26 mouse cellular contexts compared by ENCODE assay signal in genomic region chr2:52602921-52603320, GRCm38 (mm10).
A peak's percentile ranks its signal among the peaks of the same experiment; 100 is the strongest.
DNase-seq lines count a peak whose midpoint lies in the region; ATAC-seq and TF ChIP-seq lines count a peak whose summit lies in the region.
"Had no signal": no experiment of that assay in that cellular context is flagged by ENCODE, and none has a peak within 500 bp of the region (broad histone marks: within the 10 kb centered on the region; RNA-seq: fewer than 3 reads in every experiment).

No protein-coding gene starts in this region.

- TF ChIP-seq EP300 in heart, adult 2 months (IDR thresholded peaks at IDR 0.05; ENCODE audit: insufficient read depth, low read depth, low read length) = no peak

- H3K4me3 ChIP-seq in heart, embryonic 13.5 days = no peak overlapping the region
- H3K4me3 ChIP-seq in heart, adult 2 months = no peak overlapping the region
- H3K4me3 ChIP-seq in liver, embryonic 12.5 days = no peak overlapping the region
- H3K4me3 ChIP-seq in liver, embryonic 11.5 days (ENCODE audit: low read depth, low read length) = no peak overlapping the region
- no peak overlapping the region for H3K4me3 ChIP-seq in liver, embryonic 13.5 days (replicated peaks)
- H3K4me3 ChIP-seq in liver, embryonic 15.5 days (replicated peaks) = no peak overlapping the region
- H3K4me3 ChIP-seq: embryonic facial prominence, embryonic 10.5 days; embryonic facial prominence, embryonic 15.5 days; hindbrain, embryonic 13.5 days; layer of hippocampus, adult 2 months; left cerebral cortex, adult 2 months; limb, embryonic 12.5 days; midbrain, embryonic 10.5 days had no signal

- no peak for TF ChIP-seq CTCF in heart, adult 2 months (IDR thresholded peaks at IDR 0.05)

- H3K4me2 ChIP-seq in heart, embryonic 13.5 days = 0 out of 2 replicates have a peak overlapping the region, but pooled peaks have one; percentile 29
- no peak overlapping the region for H3K4me2 ChIP-seq in liver, embryonic 12.5 days
- H3K4me2 ChIP-seq in liver, embryonic 11.5 days = no peak overlapping the region
- H3K4me2 ChIP-seq in liver, embryonic 13.5 days = no peak overlapping the region
- H3K4me2 ChIP-seq in liver, embryonic 15.5 days = no peak overlapping the region
- H3K4me2 ChIP-seq: embryonic facial prominence, embryonic 15.5 days; hindbrain, embryonic 13.5 days; limb, embryonic 12.5 days had no signal

- WGBS in heart, embryonic 13.5 days = 84% methylated on average over 8 of the region's 8 CpGs
- WGBS in heart, adult 2 months = 72% methylated on average over 8 of the region's 8 CpGs
- 79% methylated on average over 8 of the region's 8 CpGs for WGBS in liver, embryonic 12.5 days (ENCODE audit: insufficient replicate concordance)
- WGBS in liver, embryonic 11.5 days = 89% methylated on average over 8 of the region's 8 CpGs
- 69% methylated on average over 8 of the region's 8 CpGs for WGBS in liver, embryonic 13.5 days (ENCODE audit: insufficient replicate concordance)
- 80% methylated on average over 8 of the region's 8 CpGs for WGBS in liver, embryonic 15.5 days (ENCODE audit: insufficient replicate concordance)

- no peak for ATAC-seq in heart, embryonic 13.5 days (ENCODE audit: extremely low read depth, insufficient number of reproducible peaks, low FRiP score, low TSS enrichment)
- ATAC-seq in liver, embryonic 12.5 days = no peak
- ATAC-seq in liver, embryonic 11.5 days (replicated peaks; ENCODE audit: low FRiP score) = no peak
- no peak for ATAC-seq in liver, embryonic 13.5 days (ENCODE audit: low read depth)
- ATAC-seq in liver, embryonic 15.5 days (ENCODE audit: insufficient read depth) = no peak
- ATAC-seq in activated CD4-positive, CD25-positive, alpha-beta regulatory T cell, adult 4 months = no peak
- ATAC-seq: forebrain, embryonic 14.5 days; midbrain, embryonic 16.5 days had no signal

- no peak overlapping the region for H3K9ac ChIP-seq in heart, embryonic 13.5 days
- no peak overlapping the region for H3K9ac ChIP-seq in heart, adult 2 months (ENCODE audit: low read depth, low read length)
- H3K9ac ChIP-seq in liver, embryonic 12.5 days = no peak overlapping the region
- no peak overlapping the region for H3K9ac ChIP-seq in liver, embryonic 11.5 days (ENCODE audit: low read depth, low read length)
- no peak overlapping the region for H3K9ac ChIP-seq in liver, embryonic 13.5 days
- H3K9ac ChIP-seq in liver, embryonic 15.5 days = no peak overlapping the region
- H3K9ac ChIP-seq: embryonic facial prominence, embryonic 15.5 days; hindbrain, embryonic 13.5 days; limb, embryonic 12.5 days had no signal

- H3K27ac ChIP-seq in heart, embryonic 13.5 days (replicated peaks) = no peak overlapping the region
- no peak overlapping the region for H3K27ac ChIP-seq in heart, adult 2 months
- H3K27ac ChIP-seq in liver, embryonic 12.5 days = peak overlapping the region; percentile 58
- H3K27ac ChIP-seq in liver, embryonic 11.5 days (ENCODE audit: low read depth, low read length) = no peak overlapping the region
- peak overlapping the region; percentile 71 for H3K27ac ChIP-seq in liver, embryonic 13.5 days
- peak overlapping the region; percentile 56 for H3K27ac ChIP-seq in liver, embryonic 15.5 days (replicated peaks)
- H3K27ac ChIP-seq: embryonic facial prominence, embryonic 10.5 days; hindbrain, embryonic 13.5 days; layer of hippocampus, adult 2 months; left cerebral cortex, adult 2 months; limb, embryonic 12.5 days; midbrain, embryonic 10.5 days had no signal

- DNase-seq in heart, adult 2 months = no peak
- no peak for DNase-seq in liver, embryonic 11.5 days (ENCODE audit: low spot score)
- no peak for DNase-seq in liver, embryonic 13.5 days
- DNase-seq: adrenal gland, adult 2 months; adrenal gland, postnatal 36 days; B cell, adult 2 months; cerebellum, adult 18-20 months; cerebellum, postnatal 14 days; gastrocnemius, postnatal 36 days; kidney, postnatal 25 days; right cerebral cortex, postnatal 4 days; thymus, adult 18-20 months; thymus, postnatal 25 days had no signal

- H3K79me2 ChIP-seq in heart, adult 2 months (replicated peaks; ENCODE audit: control insufficient read depth, insufficient read depth, low read length) = no peaks in the 10 kb centered on the region

- intact Hi-C loops in heart, adult 2 months (cut with DNase I) = no loop called here

- H3K27me3 ChIP-seq in heart, embryonic 13.5 days (replicated peaks) = no peaks in the 10 kb centered on the region
- no peaks in the 10 kb centered on the region for H3K27me3 ChIP-seq in heart, adult 2 months (ENCODE audit: control insufficient read depth, insufficient read depth, low read length)
- H3K27me3 ChIP-seq in liver, embryonic 12.5 days (replicated peaks) = no peaks in the 10 kb centered on the region
- 0 out of 2 replicates have a peak, but pooled peaks cover 2% of the 10 kb centered on the region for H3K27me3 ChIP-seq in liver, embryonic 11.5 days (replicated peaks; ENCODE audit: control insufficient read depth, insufficient read depth, low read length)
- no peaks in the 10 kb centered on the region for H3K27me3 ChIP-seq in liver, embryonic 13.5 days
- H3K27me3 ChIP-seq in liver, embryonic 15.5 days = no peaks in the 10 kb centered on the region
- H3K27me3 ChIP-seq: embryonic facial prominence, embryonic 15.5 days; hindbrain, embryonic 13.5 days; limb, embryonic 12.5 days had no signal

- H3K9me3 ChIP-seq in heart, embryonic 13.5 days = no peaks in the 10 kb centered on the region
- H3K9me3 ChIP-seq in liver, embryonic 12.5 days (replicated peaks) = no peaks in the 10 kb centered on the region
- H3K9me3 ChIP-seq in liver, embryonic 11.5 days (ENCODE audit: control insufficient read depth, low read length) = no peaks in the 10 kb centered on the region
- H3K9me3 ChIP-seq in liver, embryonic 13.5 days (replicated peaks) = no peaks in the 10 kb centered on the region
- no peaks in the 10 kb centered on the region for H3K9me3 ChIP-seq in liver, embryonic 15.5 days (replicated peaks)
- H3K9me3 ChIP-seq: embryonic facial prominence, embryonic 10.5 days; embryonic facial prominence, embryonic 15.5 days; hindbrain, embryonic 13.5 days; midbrain, embryonic 10.5 days had no signal

- peaks cover 8% of the 10 kb centered on the region; the same call in 1 of the 2 replicates for H3K4me1 ChIP-seq in heart, embryonic 13.5 days
- H3K4me1 ChIP-seq in heart, adult 2 months (ENCODE audit: control insufficient read depth, insufficient read depth, low read length) = no peaks in the 10 kb centered on the region
- H3K4me1 ChIP-seq in liver, embryonic 12.5 days = peaks cover 24% of the 10 kb centered on the region
- H3K4me1 ChIP-seq in liver, embryonic 11.5 days (replicated peaks; ENCODE audit: control insufficient read depth, insufficient read depth, low read length) = no peaks in the 10 kb centered on the region
- peaks cover 30% of the 10 kb centered on the region for H3K4me1 ChIP-seq in liver, embryonic 13.5 days (replicated peaks)
- peaks cover 8% of the 10 kb centered on the region for H3K4me1 ChIP-seq in liver, embryonic 15.5 days (replicated peaks)
- H3K4me1 ChIP-seq: embryonic facial prominence, embryonic 10.5 days; limb, embryonic 12.5 days had no signal

- TF ChIP-seq POLR2A in heart, adult 2 months (IDR thresholded peaks at IDR 0.05; ENCODE audit: insufficient read depth, low read depth, low read length) = no peak

- H3K36me3 ChIP-seq in heart, embryonic 13.5 days = no peaks in the 10 kb centered on the region
- H3K36me3 ChIP-seq in heart, adult 2 months (ENCODE audit: control insufficient read depth, insufficient read depth, low read length) = no peaks in the 10 kb centered on the region
- H3K36me3 ChIP-seq in liver, embryonic 12.5 days = no peaks in the 10 kb centered on the region
- H3K36me3 ChIP-seq in liver, embryonic 11.5 days (ENCODE audit: control insufficient read depth, insufficient read depth, low read length) = no peaks in the 10 kb centered on the region
- H3K36me3 ChIP-seq in liver, embryonic 13.5 days = no peaks in the 10 kb centered on the region
- no peaks in the 10 kb centered on the region for H3K36me3 ChIP-seq in liver, embryonic 15.5 days (replicated peaks)
- H3K36me3 ChIP-seq: embryonic facial prominence, embryonic 10.5 days; embryonic facial prominence, embryonic 15.5 days; hindbrain, embryonic 13.5 days; limb, embryonic 12.5 days; midbrain, embryonic 10.5 days had no signal

Comparison
In these comparisons a context has a peak if more than half of its experiments do, and no peak if none do; other contexts are left out.
1. H3K27ac ChIP-seq: peak in liver, embryonic 12.5 days (single experiment), liver, embryonic 13.5 days (single experiment) and liver, embryonic 15.5 days (single experiment); none in heart, embryonic 13.5 days (single experiment), heart, adult 2 months (single experiment) and liver, embryonic 11.5 days (single experiment).